Mouse (Mus musculus) kidney, embryonic 14.5 days (tissue): Measurements from ENCODE around the gene Hmox2. TPM values are rescaled to one million over a fixed set of nuclear protein-coding genes. Genes with fewer than 3 reads are reported as not detected.

ENCODE experiments used
- ATAC-seq: fragments of 200-750 bp; cut with Nextera tagmentation; 2 replicates; pipeline ENCODE4 v1.8.0; 2017; ENCODE audit warnings: moderate number of reproducible peaks, mild to moderate bottlenecking, moderate TSS enrichment, moderate library complexity; ENCODE audit not compliant: low FRiP score, low TSS enrichment
- H3K27ac ChIP-seq: fragments of 300-500 bp; sonication (generic); 2 replicates; pipeline ENCODE4 v1.5.1; 2014; ENCODE audit warnings: low read depth, mild to moderate bottlenecking, low read length, moderate library complexity, mixed read lengths
- H3K27me3 ChIP-seq: fragments of 300-500 bp; sonication (generic); 2 replicates; pipeline ENCODE4 v1.6.1; 2014; ENCODE audit warnings: mild to moderate bottlenecking, low read length; ENCODE audit not compliant: control insufficient read depth, insufficient read depth
- H3K36me3 ChIP-seq: fragments of 300-500 bp; sonication (generic); 2 replicates; pipeline ENCODE4 v1.6.1; 2014; ENCODE audit warnings: low read length, mixed read lengths; ENCODE audit not compliant: control insufficient read depth, insufficient read depth
- H3K4me1 ChIP-seq: fragments of 300-500 bp; sonication (generic); 2 replicates; pipeline ENCODE4 v1.6.1; 2014; ENCODE audit warnings: low read length, mixed read lengths; ENCODE audit not compliant: control insufficient read depth, insufficient read depth
- H3K4me2 ChIP-seq: fragments of 300-500 bp; sonication (generic); replicated peaks from 2 replicates; pipeline ENCODE4 v1.6.1; 2014; ENCODE audit warnings: low read depth, mild to moderate bottlenecking, low read length
- H3K4me3 ChIP-seq: fragments of 300-500 bp; sonication (generic); 2 replicates; pipeline ENCODE4 v1.5.1; 2014; ENCODE audit warnings: mild to moderate bottlenecking, low read length
- H3K9ac ChIP-seq: fragments of 300-500 bp; sonication (generic); 2 replicates; pipeline ENCODE4 v1.6.1; 2014; ENCODE audit warnings: low read depth, mild to moderate bottlenecking, low read length, moderate library complexity
- H3K9me3 ChIP-seq: fragments of 300-500 bp; sonication (generic); 2 replicates; pipeline ENCODE4 v1.6.1; 2016; ENCODE audit warnings: low read length; ENCODE audit not compliant: control insufficient read depth
- WGBS: fragments of 180-500 bp; shearing (Covaris S2); extraction: QIAGEN DNeasy Blood & Tissue Kit; methylation state at CpG from one replicate; pipeline ENCODE4 v1.1.7; 2014; 5-methylcytosine and 5-hydroxymethylcytosine counted together
- polyA plus RNA-seq: library from polyadenylated mRNA; unstranded; fragments of >200 nt; fragmentation: Nextera tagmentation; extraction: Ambion mirVana; gene quantifications from 2 replicates; pipeline ENCODE4 v1.2.1, GENCODE M21; 2014

Gene Hmox2
- polyA plus RNA-seq, 1 experiment from 2014 or later: 103 TPM

DNA sequence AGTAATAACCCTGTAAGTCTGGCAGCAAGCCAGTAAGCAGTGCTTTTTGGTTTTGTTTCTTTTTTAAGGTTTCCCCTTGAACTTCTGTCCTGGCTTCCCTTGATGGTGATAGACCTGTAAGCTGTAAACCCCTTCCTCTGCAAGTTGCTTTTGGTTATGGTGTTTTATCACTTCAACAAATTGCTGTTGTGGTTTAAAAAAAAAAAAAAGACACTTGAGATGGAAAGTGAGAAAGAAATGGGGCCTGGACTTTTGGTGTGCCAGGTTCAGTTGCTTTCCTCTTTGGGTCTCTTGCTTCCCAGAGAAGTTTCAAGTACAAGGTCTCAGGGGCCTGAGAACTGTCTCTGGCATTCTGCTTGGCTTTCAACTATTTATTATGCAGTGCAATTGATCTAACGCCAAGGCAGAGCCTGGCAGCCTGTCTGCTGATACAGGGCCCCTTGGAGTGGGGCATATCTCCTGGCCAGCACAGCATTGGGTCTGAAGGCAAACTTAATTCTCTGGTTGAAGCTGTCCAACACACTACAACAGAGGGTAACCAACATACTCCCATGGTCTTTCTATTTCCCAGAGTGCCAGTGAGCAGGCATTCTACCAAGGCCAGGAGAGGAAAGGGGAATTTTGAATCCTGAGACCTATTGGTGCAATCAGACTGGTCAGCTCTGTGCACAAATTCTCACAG is 47.3 kb downstream of the Hmox2 start:
- Histone ChIP-seq H3K4me2 (no peak overlapping the region), H3K4me3 (no peak overlapping the region), H3K4me1 (no peaks in the 10 kb centered on the region), H3K27me3 (no peaks in the 10 kb centered on the region), H3K9ac (no peak overlapping the region), H3K36me3 (peaks cover 24% of the 10 kb centered on the region), H3K9me3 (no peaks in the 10 kb centered on the region), H3K27ac (no peak overlapping the region)
- 54% methylated on average over 1 of the region's 1 CpGs for WGBS
- no peak for ATAC-seq

DNA sequence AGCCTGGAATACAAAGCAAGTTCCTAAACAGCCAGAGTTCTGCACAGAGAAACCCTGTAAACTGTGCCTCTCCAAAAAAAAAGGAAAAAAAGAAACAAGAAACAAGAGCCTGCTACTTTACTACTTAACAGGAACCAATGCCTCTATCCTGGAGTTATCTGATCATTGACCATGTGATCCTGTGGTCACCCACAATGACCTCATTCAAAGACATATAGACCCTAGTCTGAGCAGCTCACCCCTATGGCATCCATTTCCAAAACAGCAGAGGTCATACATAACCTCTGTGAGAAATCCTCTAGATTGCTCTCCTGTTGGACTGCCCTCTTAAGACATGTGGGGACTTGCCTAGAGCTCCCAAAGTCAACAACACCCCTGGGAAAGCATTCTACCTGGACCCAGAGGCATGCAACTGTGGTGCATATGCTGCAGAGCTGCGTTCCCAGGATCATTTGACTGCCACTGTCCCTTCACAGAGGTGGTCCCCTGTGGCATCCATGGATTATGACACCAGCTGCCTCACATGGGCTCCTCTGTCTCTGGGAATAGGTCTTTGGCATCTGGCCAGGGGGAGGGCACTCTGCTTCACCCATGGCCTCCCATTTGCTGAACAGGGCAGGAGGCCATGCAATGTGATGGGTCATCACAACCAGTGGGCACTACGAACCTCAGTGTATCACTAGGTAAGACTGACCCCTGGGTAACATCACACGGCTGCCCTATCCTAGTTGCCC is 51.2 kb downstream of the Hmox2 start:
- Histone ChIP-seq H3K9ac (no peak overlapping the region), H3K27me3 (no peaks in the 10 kb centered on the region), H3K36me3 (no peaks in the 10 kb centered on the region), H3K4me2 (no peak overlapping the region), H3K4me1 (no peaks in the 10 kb centered on the region; the same call in 1 of the 2 replicates), H3K27ac (no peak overlapping the region), H3K4me3 (no peak overlapping the region), H3K9me3 (no peaks in the 10 kb centered on the region)
- whole genome bisulfite sequencing: 97% methylated on average over 3 of the region's 3 CpGs
- no peak for ATAC-seq

DNA sequence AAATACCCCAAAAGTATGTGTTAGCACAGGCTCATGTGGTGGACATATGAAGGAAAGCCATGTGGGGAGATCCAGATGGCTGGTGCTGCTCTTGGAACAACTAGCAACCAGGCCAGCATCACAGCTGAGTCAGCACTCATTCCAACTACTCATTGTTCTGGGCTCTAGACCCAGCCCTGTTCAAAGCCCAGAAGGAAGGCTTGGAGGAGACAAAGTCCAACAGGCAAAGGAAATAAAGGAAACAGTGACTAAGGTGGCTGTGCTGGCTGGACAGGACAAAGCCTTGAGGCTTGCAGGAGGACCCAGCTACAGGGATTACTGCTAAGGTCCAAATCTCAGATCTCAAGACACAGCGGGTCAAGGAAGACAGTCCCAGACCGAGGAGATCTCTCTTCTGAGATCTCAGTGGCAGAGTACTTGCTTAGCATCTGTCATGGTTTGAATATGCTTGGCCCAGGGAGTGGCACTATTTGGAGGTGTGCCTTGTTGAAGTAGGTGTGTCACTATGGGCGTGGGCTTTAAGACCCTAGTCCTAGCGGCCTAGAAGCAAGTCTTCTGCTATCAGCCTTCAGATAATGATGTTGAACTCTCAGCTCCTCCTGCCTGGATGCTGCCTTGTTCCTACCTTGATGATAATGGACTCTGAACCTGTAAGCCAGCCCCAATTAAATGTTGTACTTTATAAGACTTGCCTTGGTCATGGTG is 51.9 kb downstream of the Hmox2 start:
- H3K36me3 ChIP-seq: no peaks in the 10 kb centered on the region

DNA sequence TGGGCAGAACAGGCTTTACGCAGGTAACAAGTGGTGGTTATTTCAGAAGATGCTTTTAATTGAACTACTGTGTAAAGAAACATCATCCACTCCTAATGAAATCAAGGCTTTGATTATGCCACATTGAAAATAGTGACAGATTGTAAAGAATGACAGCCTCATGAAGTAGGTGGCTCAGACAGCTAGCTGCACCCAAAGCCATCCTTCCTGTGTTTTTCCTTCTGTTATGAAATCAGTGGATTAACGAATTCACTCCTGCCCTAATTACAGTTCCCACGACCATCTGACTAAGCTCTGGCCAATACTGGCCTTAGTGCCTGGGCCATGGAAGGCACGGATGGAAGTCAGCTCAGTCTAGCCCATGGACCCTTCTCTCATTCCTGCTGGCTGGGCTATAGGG is 52.8 kb downstream of the Hmox2 start:
- no peak overlapping the region for H3K27ac ChIP-seq
- H3K4me2 ChIP-seq: no peak overlapping the region
- ATAC-seq: no peak
- WGBS: 98% methylated on average over 4 of the region's 4 CpGs
- H3K9me3 ChIP-seq: no peaks in the 10 kb centered on the region
- no peaks in the 10 kb centered on the region; the same call in 1 of the 2 replicates for H3K4me1 ChIP-seq
- no peaks in the 10 kb centered on the region for H3K27me3 ChIP-seq
- no peak overlapping the region for H3K4me3 ChIP-seq
- no peak overlapping the region for H3K9ac ChIP-seq
- peaks cover 2% of the 10 kb centered on the region; the same call in 1 of the 2 replicates for H3K36me3 ChIP-seq

More for the DNA sequence above, 51.9 kb downstream of the Hmox2 start:
- Histone ChIP-seq H3K9ac (no peak overlapping the region), H3K4me2 (no peak overlapping the region), H3K4me1 (no peaks in the 10 kb centered on the region; the same call in 1 of the 2 replicates), H3K4me3 (no peak overlapping the region), H3K27me3 (no peaks in the 10 kb centered on the region), H3K9me3 (no peaks in the 10 kb centered on the region), H3K27ac (no peak overlapping the region)
- ATAC-seq: no peak
- 92% methylated on average over 4 of the region's 4 CpGs for WGBS

DNA sequence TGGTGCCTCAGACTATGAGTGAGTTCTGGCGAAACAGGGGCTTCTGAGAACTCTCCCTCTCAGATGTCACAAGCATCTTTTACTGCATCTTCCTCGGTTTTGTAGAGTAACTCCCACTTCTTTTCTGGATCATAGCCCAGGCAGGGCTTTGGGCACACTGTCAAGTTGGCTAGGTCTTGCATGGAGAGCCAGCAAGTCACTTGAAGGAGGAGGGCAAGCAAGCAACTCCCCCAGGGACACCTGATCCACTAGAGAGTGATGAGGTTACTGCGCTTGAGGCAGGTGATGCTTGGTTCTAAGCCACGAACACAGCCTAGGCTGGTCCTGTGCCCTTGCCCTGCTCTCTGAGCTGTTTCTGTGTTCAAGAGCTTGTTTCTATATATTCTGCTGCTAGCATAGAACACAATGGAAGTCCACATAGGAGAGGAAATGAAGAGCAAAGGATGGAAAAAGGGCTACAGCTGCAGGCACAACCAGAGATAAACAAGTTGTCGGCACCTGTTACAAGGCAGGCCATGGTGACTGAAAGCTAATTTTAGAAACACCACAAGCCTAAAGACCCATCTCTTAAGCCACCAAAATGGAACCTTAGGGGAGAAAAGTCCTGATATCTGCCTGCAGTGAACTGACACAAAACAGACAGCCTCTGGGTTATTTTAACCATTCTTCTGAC is 55.5 kb downstream of the Hmox2 start:
- H3K9me3 ChIP-seq: no peaks in the 10 kb centered on the region
- no peak overlapping the region for H3K4me2 ChIP-seq
- H3K27ac ChIP-seq: no peak overlapping the region
- H3K27me3 ChIP-seq: no peaks in the 10 kb centered on the region
- peaks cover 4% of the 10 kb centered on the region; the same call in 1 of the 2 replicates for H3K36me3 ChIP-seq
- peak; percentile 72; the same call in 1 of the 2 replicates for ATAC-seq
- H3K4me3 ChIP-seq: no peak overlapping the region
- 54% methylated on average over 5 of the region's 5 CpGs for WGBS
- H3K9ac ChIP-seq: no peak overlapping the region
- peaks cover 13% of the 10 kb centered on the region; the same call in 1 of the 2 replicates for H3K4me1 ChIP-seq

DNA sequence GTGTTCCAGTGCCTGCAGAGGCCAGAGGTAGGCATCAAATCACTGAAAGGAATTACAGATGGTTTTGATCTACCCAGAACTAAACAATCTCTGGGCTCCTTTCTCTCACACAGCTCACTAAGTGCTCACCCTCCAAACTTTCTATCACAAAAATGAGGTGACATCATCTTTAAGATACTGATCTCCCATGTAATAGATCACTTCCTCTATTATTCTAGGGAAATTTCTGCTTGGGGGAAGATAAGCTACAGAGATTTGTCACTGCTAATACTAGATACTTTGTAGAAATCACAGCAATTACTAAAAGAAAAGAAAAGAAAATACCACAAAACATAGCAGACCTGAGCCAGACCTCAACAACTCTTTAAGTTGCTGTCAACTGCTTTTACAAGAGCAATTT is 56.4 kb downstream of the Hmox2 start:
- ATAC-seq: no peak
- H3K9ac ChIP-seq: no peak overlapping the region
- H3K27me3 ChIP-seq: no peaks in the 10 kb centered on the region

DNA sequence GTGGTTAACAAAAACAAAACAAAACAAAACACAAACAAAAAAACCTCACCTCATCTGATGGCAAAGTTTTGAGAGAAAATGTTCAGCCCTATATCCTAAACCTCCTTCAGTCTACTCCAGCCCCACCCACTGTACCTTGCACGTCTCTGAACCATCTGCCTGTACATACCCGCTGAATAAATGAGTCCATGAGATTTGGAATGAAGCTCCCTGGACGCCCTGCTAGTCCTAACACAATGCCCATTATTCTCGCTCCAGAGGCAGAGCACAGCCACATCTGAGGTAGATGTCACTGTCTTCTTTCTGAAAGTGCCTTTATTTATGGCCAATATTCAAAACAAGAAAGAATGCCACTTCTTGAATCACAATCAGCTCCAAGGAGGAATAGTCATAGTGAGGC is 59.5 kb downstream of the Hmox2 start:
- H3K9ac ChIP-seq: no peak overlapping the region
- H3K36me3 ChIP-seq: peaks cover 4% of the 10 kb centered on the region; the same call in 1 of the 2 replicates
- peaks cover 28% of the 10 kb centered on the region for H3K4me1 ChIP-seq
- H3K27me3 ChIP-seq: no peaks in the 10 kb centered on the region
- no peaks in the 10 kb centered on the region for H3K9me3 ChIP-seq
- no peak for ATAC-seq
- 83% methylated on average over 4 of the region's 4 CpGs for WGBS
- no peak overlapping the region for H3K4me2 ChIP-seq
- H3K27ac ChIP-seq: no peak overlapping the region
- H3K4me3 ChIP-seq: no peak overlapping the region

More for the DNA sequence above, 56.4 kb downstream of the Hmox2 start:
- Histone ChIP-seq H3K9me3 (no peaks in the 10 kb centered on the region), H3K27ac (no peak overlapping the region), H3K4me1 (peaks cover 14% of the 10 kb centered on the region; the same call in 1 of the 2 replicates), H3K4me3 (no peak overlapping the region), H3K36me3 (peaks cover 4% of the 10 kb centered on the region; the same call in 1 of the 2 replicates), H3K4me2 (no peak overlapping the region)

DNA sequence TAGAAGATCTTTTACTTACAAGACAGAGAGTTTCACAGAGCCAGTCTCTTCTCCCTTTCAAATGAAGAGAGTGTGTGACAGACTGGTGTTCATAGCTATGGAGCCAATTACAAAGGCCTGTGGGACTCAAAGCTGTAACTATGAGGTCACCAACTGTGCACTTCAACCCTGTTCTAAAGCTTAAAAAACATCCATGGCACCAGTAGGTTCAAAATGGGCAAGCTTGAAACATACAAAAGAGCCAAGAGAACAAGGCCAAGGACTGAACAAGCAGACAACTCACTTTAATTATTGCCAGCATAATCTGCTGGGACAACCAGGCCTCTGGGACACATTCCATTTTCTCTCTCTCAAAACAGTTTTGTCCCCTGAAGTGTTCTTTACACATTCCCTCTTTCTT is 62.0 kb downstream of the Hmox2 start:
- no peaks in the 10 kb centered on the region for H3K27me3 ChIP-seq
- H3K27ac ChIP-seq: no peak overlapping the region
- H3K4me1 ChIP-seq: peaks cover 28% of the 10 kb centered on the region
- H3K9ac ChIP-seq: no peak overlapping the region
- no peaks in the 10 kb centered on the region for H3K9me3 ChIP-seq
- H3K36me3 ChIP-seq: peaks cover 4% of the 10 kb centered on the region; the same call in 1 of the 2 replicates
- ATAC-seq: no peak
- no peak overlapping the region for H3K4me3 ChIP-seq
- peak overlapping the region; percentile 72; the same call in 1 of the 2 replicates for H3K4me2 ChIP-seq
